Mouse (Mus musculus): ENCODE measurements around the gene Neurod1.

DNA sequence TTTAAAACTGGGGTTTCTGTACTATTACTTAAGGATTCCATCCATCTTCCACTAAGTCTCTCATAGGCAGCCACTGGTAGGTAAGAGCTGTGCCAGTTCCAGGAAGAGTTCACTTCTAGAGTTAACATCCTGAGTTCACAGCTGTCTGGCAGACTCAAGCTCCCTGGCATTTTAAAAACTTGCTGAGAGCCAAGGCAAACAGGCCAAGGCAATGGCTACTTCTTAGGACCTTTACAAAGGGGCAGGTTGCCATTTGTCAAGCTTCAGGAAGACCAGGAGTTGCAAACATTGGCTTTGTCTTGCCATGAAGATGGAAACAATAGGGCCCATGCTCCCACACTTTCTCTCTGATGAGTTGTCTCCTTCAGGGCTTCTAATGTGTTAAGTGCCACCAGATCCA, 26.5 kb downstream of the Neurod1 start:
- TF ChIP-seq CTCF (conservative IDR thresholded peaks at IDR 0.05 in 1 of 2, IDR thresholded peaks at IDR 0.05 in 1 of 2; ENCODE audit: low read depth in 2 of 2, low read length in 2 of 2) (no peak), ZNF384 (IDR thresholded peaks at IDR 0.05; ENCODE audit: low read depth, low read length) (no peak), EP300 (IDR thresholded peaks at IDR 0.05; ENCODE audit: low read length) (no peak), SMC3 (IDR thresholded peaks at IDR 0.05; ENCODE audit: low read depth, low read length) (no peak), MXI1 (IDR thresholded peaks at IDR 0.05; ENCODE audit: low read depth, low read length) (no peak), MAFK (IDR thresholded peaks at IDR 0.05; ENCODE audit: insufficient replicate concordance, low read length) (no peak), RCOR1 (conservative IDR thresholded peaks at IDR 0.05; ENCODE audit: low read depth, low read length) (no peak), POLR2A (IDR thresholded peaks at IDR 0.05; ENCODE audit: low read depth, low read length) (no peak), USF2 (conservative IDR thresholded peaks at IDR 0.05; ENCODE audit: low read depth, low read length) (no peak), USF1 (IDR thresholded peaks at IDR 0.05; ENCODE audit: low read depth, low read length) (no peak), ZC3H11A (IDR thresholded peaks at IDR 0.05; ENCODE audit: low read depth, low read length) (no peak), TCF12 (IDR thresholded peaks at IDR 0.05; ENCODE audit: low read depth, low read length) (no peak)
